Mouse (Mus musculus) midbrain, embryonic 14.5 days (tissue): ENCODE measurements around the gene Gm20479. TPM values are rescaled to one million over a fixed set of nuclear protein-coding genes. Genes with fewer than 3 reads are reported as not detected.

Experiments used
- ATAC-seq: fragments of 200-750 bp; cut with Nextera tagmentation; 2 replicates; pipeline ENCODE4 v1.8.0; 2017; ENCODE audit warnings: moderate number of reproducible peaks, moderate library complexity; ENCODE audit not compliant: low FRiP score, low TSS enrichment
- DNase-seq: peaks from one replicate; pipeline ENCODE4 v3.0.0-alpha.2; 2015
- H3K27ac ChIP-seq: fragments of 300-500 bp; sonication (generic); replicated peaks from 2 replicates; pipeline ENCODE4 v1.5.1; 2014; ENCODE audit warnings: mild to moderate bottlenecking, low read depth, low read length, moderate library complexity
- H3K27me3 ChIP-seq: fragments of 300-500 bp; sonication (generic); 2 replicates; pipeline ENCODE4 v1.6.1; 2014; ENCODE audit warnings: low read length, control low read depth, mixed read lengths; ENCODE audit not compliant: control insufficient read depth, insufficient read depth
- H3K36me3 ChIP-seq: fragments of 300-500 bp; sonication (generic); 2 replicates; pipeline ENCODE4 v1.6.1; 2014; ENCODE audit warnings: low read length, control low read depth; ENCODE audit not compliant: control insufficient read depth, insufficient read depth
- H3K4me1 ChIP-seq: fragments of 300-500 bp; sonication (generic); 2 replicates; pipeline ENCODE4 v1.6.1; 2014; ENCODE audit warnings: mild to moderate bottlenecking, antibody characterized with exemption, low read length, control low read depth; ENCODE audit not compliant: control insufficient read depth, insufficient read depth
- H3K4me2 ChIP-seq: fragments of 300-500 bp; sonication (generic); 2 replicates; pipeline ENCODE4 v1.6.1; 2014; ENCODE audit warnings: mild to moderate bottlenecking, low read length, moderate library complexity
- H3K4me3 ChIP-seq: fragments of 300-500 bp; sonication (generic); replicated peaks from 2 replicates; pipeline ENCODE4 v1.5.1; 2014; ENCODE audit warnings: low read depth, low read length
- H3K9ac ChIP-seq: fragments of 300-500 bp; sonication (generic); replicated peaks from 2 replicates; pipeline ENCODE4 v1.6.1; 2014; ENCODE audit warnings: mild to moderate bottlenecking, low read length, moderate library complexity
- H3K9me3 ChIP-seq: fragments of 300-500 bp; sonication (generic); 2 replicates; pipeline ENCODE4 v1.6.1; 2016; ENCODE audit warnings: low read length, control low read depth, mixed read lengths; ENCODE audit not compliant: control insufficient read depth
- WGBS: fragments of 180-500 bp; shearing (Covaris S2); extraction: QIAGEN DNeasy Blood & Tissue Kit; methylation state at CpG from one replicate; pipeline ENCODE4 v1.1.7; 2014; 5-methylcytosine and 5-hydroxymethylcytosine counted together
- polyA plus RNA-seq: library from polyadenylated mRNA; unstranded; fragments of >200 nt; fragmentation: Nextera tagmentation; extraction: Ambion mirVana; gene quantifications from 2 replicates; pipeline ENCODE4 v1.2.1, GENCODE M21; 2014

Gene Gm20479
- polyA plus RNA-seq, 1 experiment from 2014 or later = not detected

DNA sequence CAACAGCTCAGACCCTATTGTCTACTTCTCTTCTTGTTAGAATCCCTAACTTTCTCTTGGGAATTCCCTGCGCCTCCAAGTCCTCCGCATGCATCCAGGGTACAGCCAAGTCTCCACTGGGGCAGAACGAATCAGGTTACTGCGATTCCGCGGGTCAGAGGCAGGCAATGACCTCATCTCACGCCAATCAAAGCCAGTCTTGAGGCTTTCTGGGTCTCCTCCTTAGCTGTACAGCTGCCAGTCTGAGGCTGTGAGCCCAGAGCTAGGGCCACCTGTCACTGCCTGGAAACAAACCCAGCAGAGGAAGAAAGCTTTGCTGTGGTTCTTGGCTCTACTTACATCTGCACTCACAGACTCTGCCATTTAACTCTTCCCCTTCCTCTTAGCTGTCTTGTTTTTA lies 41.3 kb downstream of the Gm20479 start:
- H3K9me3 ChIP-seq = peaks cover 4% of the 10 kb centered on the region; the same call in 1 of the 2 replicates
- H3K27me3 ChIP-seq = no peaks in the 10 kb centered on the region
- DNase-seq (peak; percentile 48), ATAC-seq (peak; percentile 34; the same call in 1 of the 2 replicates)
- no peaks in the 10 kb centered on the region for H3K4me1 ChIP-seq
- no peak overlapping the region for H3K27ac ChIP-seq
- H3K4me2 ChIP-seq = no peak overlapping the region
- WGBS = 15% methylated on average over 7 of the region's 7 CpGs
- H3K4me3 ChIP-seq = no peak overlapping the region
- H3K9ac ChIP-seq = no peak overlapping the region
- no peaks in the 10 kb centered on the region for H3K36me3 ChIP-seq

DNA sequence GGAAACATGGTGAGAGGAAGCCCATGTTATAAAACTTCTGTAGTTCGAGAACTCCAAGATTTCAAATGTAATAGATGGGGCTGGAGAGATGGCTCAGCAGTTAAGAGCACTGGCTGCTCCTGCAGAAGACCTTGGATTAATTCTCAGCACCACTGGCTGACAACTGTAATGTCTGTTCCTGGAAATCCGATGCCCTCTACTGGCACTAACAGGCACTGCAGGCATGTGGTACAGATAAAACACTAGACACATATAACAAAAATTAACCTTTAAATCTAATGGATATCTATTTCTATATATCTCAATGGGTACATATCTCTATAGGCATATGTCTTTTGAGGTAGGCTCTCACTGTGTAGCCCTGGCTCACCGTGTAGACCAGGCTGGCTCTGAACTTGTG lies 42.8 kb downstream of the Gm20479 start:
- H3K4me3 ChIP-seq = no peak overlapping the region
- 0 out of 2 replicates have a peak, but pooled peaks cover 6% of the 10 kb centered on the region for H3K4me1 ChIP-seq
- ATAC-seq (no peak), DNase-seq (no peak)
- no peak overlapping the region for H3K27ac ChIP-seq
- peaks cover 4% of the 10 kb centered on the region; the same call in 1 of the 2 replicates for H3K9me3 ChIP-seq
- WGBS = 91% methylated on average over 3 of the region's 3 CpGs
- no peak overlapping the region for H3K9ac ChIP-seq
- H3K36me3 ChIP-seq = no peaks in the 10 kb centered on the region
- H3K27me3 ChIP-seq = no peaks in the 10 kb centered on the region
- no peak overlapping the region for H3K4me2 ChIP-seq

DNA sequence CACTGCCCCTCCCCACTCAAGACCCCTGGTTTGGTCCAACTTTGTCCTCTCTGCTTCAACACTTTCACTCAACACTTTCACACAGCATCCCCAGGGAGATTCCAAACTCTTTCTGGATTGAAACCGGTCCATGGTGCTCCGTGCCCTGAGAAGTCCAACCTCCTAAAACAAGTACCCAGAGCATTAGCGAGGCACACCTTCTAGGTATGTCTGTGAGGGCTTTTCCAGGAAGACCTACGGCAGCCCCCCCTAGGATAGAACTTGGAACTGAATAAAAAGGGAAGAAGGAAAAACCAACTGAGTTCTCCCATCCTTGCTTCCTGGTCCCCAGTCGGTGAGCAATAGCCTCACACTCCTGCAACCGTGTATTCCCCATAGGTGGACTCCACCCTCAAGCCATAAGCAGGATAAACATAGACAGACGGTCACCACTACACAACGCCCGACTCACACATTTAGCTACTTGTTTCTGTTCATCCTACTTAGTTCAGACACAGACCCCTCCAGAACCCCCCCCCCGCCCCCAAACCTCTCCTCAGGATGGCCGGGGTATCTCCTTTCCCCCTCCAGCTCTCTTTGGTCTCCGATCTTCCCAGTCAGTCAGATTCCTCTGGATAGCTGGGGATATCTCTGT lies 45.5 kb downstream of the Gm20479 start:
- Histone ChIP-seq H3K4me1 (0 out of 2 replicates have a peak, but pooled peaks cover 10% of the 10 kb centered on the region), H3K4me2 (no peak overlapping the region), H3K27ac (no peak overlapping the region), H3K27me3 (peaks cover 4% of the 10 kb centered on the region; the same call in 1 of the 2 replicates), H3K4me3 (no peak overlapping the region), H3K9ac (no peak overlapping the region), H3K36me3 (no peaks in the 10 kb centered on the region), H3K9me3 (peaks cover 4% of the 10 kb centered on the region; the same call in 1 of the 2 replicates)
- ATAC-seq (no peak), DNase-seq (no peak)
- whole genome bisulfite sequencing = 94% methylated on average over 12 of the region's 12 CpGs

DNA sequence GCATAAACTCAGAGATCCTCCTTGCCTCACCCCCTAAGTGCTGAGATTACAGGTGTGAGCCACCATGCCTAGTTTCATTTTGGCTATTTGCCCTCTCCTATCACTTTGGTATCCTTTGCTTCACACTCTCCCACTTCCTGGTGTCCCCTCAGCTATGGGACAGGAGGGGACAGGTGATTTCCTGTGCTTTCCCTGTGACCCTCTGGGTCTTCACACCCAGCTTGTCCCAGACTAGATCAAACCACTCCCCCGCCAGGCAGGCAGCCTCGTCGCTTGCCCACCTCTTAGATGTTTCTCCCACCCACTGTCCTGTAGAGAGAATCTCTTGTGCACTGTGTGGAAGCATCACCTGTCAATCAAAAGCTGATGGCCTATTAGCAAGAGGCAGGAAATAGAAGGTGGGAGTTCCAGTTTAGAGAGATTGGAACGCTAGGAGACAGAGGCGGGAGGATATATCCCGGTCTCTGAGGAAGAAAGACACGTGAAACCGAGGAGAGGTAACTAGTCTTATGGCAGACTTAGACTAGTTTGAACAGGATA lies 46.2 kb downstream of the Gm20479 start:
- Histone ChIP-seq H3K9me3 (peaks cover 4% of the 10 kb centered on the region; the same call in 1 of the 2 replicates), H3K9ac (no peak overlapping the region), H3K27me3 (peaks cover 4% of the 10 kb centered on the region; the same call in 1 of the 2 replicates), H3K36me3 (no peaks in the 10 kb centered on the region), H3K4me2 (no peak overlapping the region; the same call in 1 of the 2 replicates), H3K4me1 (0 out of 2 replicates have a peak, but pooled peaks cover 10% of the 10 kb centered on the region), H3K27ac (no peak overlapping the region), H3K4me3 (no peak overlapping the region)
- no peak for DNase-seq
- whole genome bisulfite sequencing = 49% methylated on average over 8 of the region's 8 CpGs
- ATAC-seq = no peak

DNA sequence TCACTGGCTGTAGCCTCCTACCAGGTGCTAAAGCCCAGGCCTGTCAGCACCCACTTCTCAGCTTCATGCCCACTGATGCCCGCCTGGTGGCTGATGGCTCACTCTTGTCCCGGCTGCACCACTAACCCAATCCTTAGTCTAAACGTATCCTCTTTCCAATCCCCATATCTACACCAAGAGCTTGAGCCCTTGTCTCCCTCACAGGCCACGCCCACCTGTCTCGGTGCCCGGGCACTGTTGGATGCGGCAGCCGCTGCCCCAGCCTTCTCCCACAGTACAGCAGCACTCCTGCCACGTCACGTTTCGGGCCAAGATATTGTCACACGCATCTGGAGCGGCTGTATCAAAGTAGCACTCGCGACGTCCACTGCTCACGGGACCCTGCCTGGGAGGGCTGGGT lies 46.9 kb downstream of the Gm20479 start:
- ATAC-seq (peak; percentile 46; the same call in 1 of the 2 replicates), DNase-seq (peak; percentile 72)
- H3K27me3 ChIP-seq = peaks cover 4% of the 10 kb centered on the region; the same call in 1 of the 2 replicates
- H3K36me3 ChIP-seq = no peaks in the 10 kb centered on the region
- WGBS = 6% methylated on average over 17 of the region's 17 CpGs
- H3K4me1 ChIP-seq = 0 out of 2 replicates have a peak, but pooled peaks cover 10% of the 10 kb centered on the region
- H3K9me3 ChIP-seq = peaks cover 4% of the 10 kb centered on the region; the same call in 1 of the 2 replicates
- no peak overlapping the region for H3K27ac ChIP-seq
- H3K4me3 ChIP-seq = peak overlapping the region; percentile 24; the same call in 1 of the 2 replicates
- peak overlapping the region; percentile 37; the same call in 1 of the 2 replicates for H3K9ac ChIP-seq
- peak overlapping the region; percentile 54 for H3K4me2 ChIP-seq

DNA sequence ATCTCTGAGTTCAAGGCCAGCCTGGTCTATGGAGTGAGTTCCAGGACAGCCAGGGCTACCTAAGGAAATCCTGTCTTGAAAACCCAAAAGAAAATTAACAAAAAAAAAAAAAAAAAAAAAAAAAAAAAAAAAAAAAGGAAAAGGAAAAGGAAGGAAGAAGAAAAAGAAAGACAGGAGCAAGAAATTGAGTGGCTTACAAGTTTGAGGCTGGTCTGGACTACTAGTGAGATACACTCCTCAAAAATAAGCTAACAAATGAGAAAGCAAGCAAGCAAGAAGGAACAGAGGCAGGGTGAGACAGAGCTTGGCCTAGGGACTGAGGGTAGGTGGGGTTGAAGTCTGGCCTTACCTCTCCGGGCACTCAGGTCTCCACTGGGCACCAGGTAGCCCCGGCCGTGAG lies 47.4 kb downstream of the Gm20479 start:
- Histone ChIP-seq H3K4me1 (0 out of 2 replicates have a peak, but pooled peaks cover 10% of the 10 kb centered on the region), H3K27ac (no peak overlapping the region), H3K4me3 (no peak overlapping the region), H3K27me3 (peaks cover 4% of the 10 kb centered on the region; the same call in 1 of the 2 replicates), H3K36me3 (no peaks in the 10 kb centered on the region), H3K9me3 (peaks cover 4% of the 10 kb centered on the region; the same call in 1 of the 2 replicates), H3K9ac (no peak overlapping the region), H3K4me2 (no peak overlapping the region)
- 49% methylated on average over 3 of the region's 3 CpGs for WGBS
- ATAC-seq (no peak), DNase-seq (no peak)

DNA sequence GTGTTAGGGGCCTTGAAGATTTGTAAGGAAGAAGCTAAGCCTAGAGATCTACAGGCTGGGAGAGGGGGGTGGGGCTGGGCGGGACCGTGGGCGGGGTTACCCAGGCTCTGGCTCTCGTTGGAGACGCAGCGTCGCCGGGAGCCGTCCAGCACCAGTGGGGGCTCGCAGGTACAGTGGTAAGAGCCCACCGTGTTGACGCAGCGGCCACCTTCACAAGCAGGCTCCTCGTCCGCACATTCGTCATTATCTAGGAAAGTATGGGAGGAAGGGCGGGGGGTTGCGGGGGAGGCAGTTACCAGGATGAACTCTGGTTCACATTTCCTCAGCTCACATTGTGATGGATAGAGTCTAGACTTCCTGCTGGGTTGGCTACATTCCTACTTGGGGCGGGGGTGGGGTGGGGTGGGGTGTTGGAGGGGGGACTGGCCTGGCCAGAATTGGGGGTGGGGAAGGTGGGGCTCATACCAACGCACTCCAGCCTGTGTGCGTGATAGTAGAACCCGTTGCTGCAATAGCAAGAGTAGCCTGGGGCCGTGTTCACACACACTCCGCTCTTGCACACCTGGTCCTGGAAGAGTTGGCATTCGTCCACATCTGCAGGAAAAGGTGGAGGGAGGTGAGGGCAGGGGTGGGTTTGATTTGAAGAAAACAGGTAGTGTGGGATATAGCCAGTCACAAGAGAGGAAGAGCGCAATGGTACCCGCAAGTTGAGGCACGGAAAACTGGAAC lies 48.2 kb downstream of the Gm20479 start:
- Histone ChIP-seq H3K9me3 (peaks cover 4% of the 10 kb centered on the region; the same call in 1 of the 2 replicates), H3K9ac (no peak overlapping the region), H3K4me3 (peak overlapping the region; percentile 14; the same call in 1 of the 2 replicates), H3K27me3 (peaks cover 4% of the 10 kb centered on the region; the same call in 1 of the 2 replicates), H3K36me3 (no peaks in the 10 kb centered on the region), H3K27ac (no peak overlapping the region), H3K4me1 (0 out of 2 replicates have a peak, but pooled peaks cover 10% of the 10 kb centered on the region), H3K4me2 (peak overlapping the region; percentile 48)
- WGBS = 15% methylated on average over 28 of the region's 28 CpGs
- DNase-seq (peak; percentile 40), ATAC-seq (no peak)

DNA sequence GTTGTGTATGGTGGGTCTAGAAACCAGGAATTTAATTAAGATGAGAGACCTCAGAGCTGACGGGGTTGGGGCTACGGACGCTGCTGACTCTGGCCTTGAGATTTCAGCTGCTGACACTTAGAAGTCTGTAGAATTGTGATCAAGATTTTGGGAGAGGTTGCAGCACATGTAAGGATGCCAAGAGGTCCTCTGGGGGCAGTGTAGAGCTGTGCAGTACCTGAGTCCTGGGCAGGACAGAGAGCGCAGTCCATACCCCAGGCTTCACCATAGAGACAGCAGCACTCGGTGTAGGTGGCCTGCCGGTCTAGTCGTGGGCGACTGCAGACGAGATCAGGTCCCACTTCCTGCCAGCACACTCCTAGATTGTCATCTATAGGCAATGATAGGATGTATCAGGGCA lies 49.7 kb downstream of the Gm20479 start:
- peaks cover 4% of the 10 kb centered on the region; the same call in 1 of the 2 replicates for H3K27me3 ChIP-seq
- no peaks in the 10 kb centered on the region for H3K9me3 ChIP-seq
- no peak overlapping the region for H3K27ac ChIP-seq
- no peak overlapping the region for H3K4me2 ChIP-seq
- no peak for ATAC-seq
- H3K4me1 ChIP-seq = 0 out of 2 replicates have a peak, but pooled peaks cover 10% of the 10 kb centered on the region
- H3K9ac ChIP-seq = no peak overlapping the region
- no peaks in the 10 kb centered on the region for H3K36me3 ChIP-seq
- DNase-seq = no peak
- 40% methylated on average over 9 of the region's 9 CpGs for WGBS
- no peak overlapping the region for H3K4me3 ChIP-seq
